Mouse (Mus musculus) bone marrow macrophage, adult 2 months (primary cell): Measurements from ENCODE around the gene Hes7.
A peak's percentile ranks its signal among the peaks of the same experiment; 100 is the strongest.

ENCODE experiments used
- CTCF ChIP-seq: IDR thresholded peaks from 2 replicates; pipeline ENCODE4 v1.5.1; 2012; ENCODE audit warnings: low read depth, mild to moderate bottlenecking, low read length, moderate library complexity
- POLR2A ChIP-seq: IDR thresholded peaks from 2 replicates; pipeline ENCODE4 v1.6.1; 2012; ENCODE audit warnings: mild to moderate bottlenecking, low read depth, low read length, borderline replicate concordance

GRCm38 (mm10) chr11:69110319-69111046, 9.7 kb upstream of the Hes7 start:
- TF ChIP-seq CTCF: no peak
- peak; percentile 31; the same call in 1 of the 2 replicates for TF ChIP-seq POLR2A
